Mouse (Mus musculus) mouse embryonic stem cell (cell line): ENCODE data around the gene Gm20517.

Experiments used
- in situ Hi-C, 2 experiments: fragments of 300-500 bp; cut with MboI; formaldehyde crosslinking; loops; 1 replicate in 1 of 2; 3 replicates in 1 of 2; pipeline ENCODE4 v1.14.3; 2019 to 2020; ENCODE audit warnings: low sequenced_read_pairs in 2 of 2, low pct_unique_long_range_greater_than_20kb in 1 of 2, mixed read lengths in 1 of 2; ENCODE audit not compliant: unreplicated experiment in 1 of 2

The Gm20517 gene

GRCm38 (mm10) chr17:47693671-47694441 lies 82.5 kb downstream of the Gm20517 start:
- in situ Hi-C loops = no loop called here

GRCm38 (mm10) chr17:47694442-47694502 lies 82.9 kb downstream of the Gm20517 start, which contains the start of gene Gm21981:
Gm21981 (minus strand) TSS chr17:47694455.
- in situ Hi-C loops = no loop called here

- in situ Hi-C loops = no loop called here
Observed at GRCm38 (mm10) chr17:47694503-47695336, 83.3 kb downstream of the Gm20517 start, which contains the start of gene Prickle4. Prickle4 (minus strand) TSS chr17:47694736.

- in situ Hi-C loops = no loop called here
Observed at GRCm38 (mm10) chr17:47695337-47695710, 83.9 kb downstream of the Gm20517 start.

DNA sequence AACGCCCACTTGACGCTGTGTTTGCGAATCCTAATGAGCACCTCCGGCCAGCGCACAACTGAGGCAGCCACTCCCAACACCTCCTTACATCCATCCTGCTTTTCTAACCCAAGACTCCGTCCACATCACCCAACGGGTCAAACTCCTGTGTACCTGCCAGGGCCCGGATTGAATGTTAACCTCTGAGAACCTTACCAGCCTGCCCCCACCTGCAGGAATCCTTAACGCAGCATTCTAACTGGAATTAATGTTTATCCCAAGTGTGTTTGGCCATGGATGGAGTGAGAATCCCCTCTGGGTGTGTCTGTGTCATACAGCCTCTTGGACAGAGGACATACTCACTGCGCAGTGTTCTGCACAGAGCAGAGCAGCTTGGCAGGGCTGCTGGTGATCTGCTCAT lies 86.8 kb downstream of the Gm20517 start:
- in situ Hi-C loops = no loop called here

DNA sequence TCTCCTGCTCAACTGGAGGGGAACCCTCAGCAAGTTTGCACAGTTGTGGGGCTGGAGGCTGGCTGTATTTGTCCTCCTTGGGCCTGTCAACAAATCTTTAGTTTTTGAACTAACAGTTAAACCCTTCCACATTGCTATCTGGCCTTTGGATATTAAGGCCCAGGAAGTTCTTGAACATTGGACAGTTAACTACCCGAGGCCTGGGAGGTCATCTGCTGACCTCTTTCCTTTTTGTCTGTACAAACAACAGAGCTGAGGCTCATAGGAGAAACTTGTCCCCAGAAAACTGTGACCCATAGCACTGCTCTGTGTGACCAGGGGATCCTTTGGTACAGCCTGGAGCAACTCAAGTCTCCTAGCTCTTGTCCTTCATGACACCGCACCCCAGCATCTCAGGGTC lies 87.7 kb downstream of the Gm20517 start:
- in situ Hi-C loops = no loop called here

GRCm38 (mm10) chr17:47701793-47702192 lies 90.4 kb downstream of the Gm20517 start:
- in situ Hi-C loops = no loop called here

DNA sequence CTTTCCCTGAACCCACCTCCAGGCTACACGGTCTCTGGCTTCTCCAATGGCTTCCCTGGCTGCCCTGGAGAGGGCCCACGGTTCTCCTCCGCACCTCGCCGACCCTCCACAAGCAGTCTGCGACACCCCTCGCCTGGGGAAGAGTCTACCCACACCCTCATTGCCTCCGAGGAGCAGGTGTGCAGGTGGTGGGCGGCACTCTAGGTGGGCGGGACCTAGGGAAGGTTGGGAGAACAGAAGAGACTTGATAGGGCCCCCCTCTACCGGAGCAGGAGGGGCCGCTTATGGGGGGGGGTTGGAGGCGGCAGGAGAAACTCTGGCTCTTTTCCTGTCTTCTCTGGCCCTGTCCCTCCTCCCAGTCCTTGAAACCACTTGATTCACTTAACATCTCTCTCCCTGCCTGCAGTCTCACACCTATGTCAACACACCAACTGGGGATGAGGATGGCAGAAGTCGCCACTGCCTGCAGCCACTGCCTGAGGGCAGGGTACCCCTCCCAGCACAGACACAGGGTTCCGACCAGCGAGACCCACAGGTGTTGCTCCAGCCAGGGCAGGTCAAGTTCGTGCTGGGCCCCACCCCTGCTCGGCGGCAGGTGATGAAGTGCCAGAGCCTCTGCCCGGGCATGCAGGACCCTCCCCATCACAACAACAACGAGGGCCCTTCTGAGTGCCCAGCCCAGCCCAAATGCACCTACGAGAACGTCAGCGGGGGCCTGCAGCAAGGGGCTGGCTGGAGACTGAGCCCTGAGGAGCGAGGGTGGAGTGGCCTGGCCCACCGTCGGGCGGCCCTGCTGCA lies 91.4 kb downstream of the Gm20517 start:
- in situ Hi-C loops = no loop called here

DNA sequence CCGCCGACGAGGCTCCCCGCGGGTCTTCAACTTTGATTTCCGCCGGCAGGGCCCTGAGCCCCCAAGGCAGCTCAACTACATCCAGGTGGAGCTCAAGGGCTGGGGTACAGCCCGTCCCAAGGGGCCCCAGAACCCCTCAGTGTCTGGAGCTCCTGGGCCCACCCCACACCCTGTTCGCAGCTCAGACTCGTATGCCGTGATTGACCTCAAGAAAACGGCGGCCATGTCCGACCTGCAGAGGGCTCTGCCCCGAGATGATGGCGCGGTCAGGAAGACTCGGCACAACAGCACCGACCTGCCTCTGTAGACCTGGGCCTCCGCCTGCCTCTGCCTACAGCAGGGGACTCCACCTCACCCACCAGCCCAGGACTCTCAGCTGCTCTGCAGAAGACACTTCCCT lies 92.2 kb downstream of the Gm20517 start:
- in situ Hi-C loops = no loop called here

DNA sequence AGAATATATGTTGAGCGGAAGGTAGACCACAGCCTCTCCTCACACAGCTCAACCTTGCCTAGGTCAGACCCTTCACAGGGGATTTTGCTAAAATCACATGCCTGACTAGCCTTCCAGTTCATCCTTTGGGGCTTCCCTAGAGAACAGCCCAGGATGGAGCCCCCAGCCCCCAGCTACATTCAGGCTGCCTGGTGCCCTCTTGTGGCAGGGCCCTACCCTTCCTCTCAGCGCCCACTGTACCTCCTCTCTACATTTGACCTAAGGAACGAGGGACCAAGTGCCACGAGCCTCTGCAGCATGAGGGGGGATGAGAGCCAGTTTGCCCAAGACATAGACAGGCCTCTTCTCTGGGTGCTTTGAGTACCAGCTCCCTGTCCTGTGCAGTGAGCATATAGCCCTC lies 93.3 kb downstream of the Gm20517 start:
- in situ Hi-C loops = no loop called here

DNA sequence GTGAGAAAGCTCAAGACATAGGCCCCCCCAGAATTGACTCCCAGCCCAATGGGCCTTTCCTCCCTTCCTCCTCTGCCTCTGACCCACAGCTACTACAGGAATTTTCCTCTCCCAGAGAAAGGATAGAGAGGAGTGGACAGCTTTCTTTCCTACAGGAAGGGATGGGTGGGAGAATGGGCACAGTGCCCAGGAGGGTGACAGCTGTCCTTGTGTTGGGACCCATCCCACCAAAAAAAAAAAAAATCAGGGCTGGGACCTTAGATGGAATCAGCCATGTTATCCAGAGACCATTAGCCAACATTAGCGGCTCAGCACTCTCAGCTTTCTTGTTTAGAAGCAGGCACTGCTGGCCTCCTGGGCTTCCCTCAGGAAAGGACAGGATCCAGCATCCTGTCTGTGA lies 94.8 kb downstream of the Gm20517 start:
- in situ Hi-C loops = no loop called here

DNA sequence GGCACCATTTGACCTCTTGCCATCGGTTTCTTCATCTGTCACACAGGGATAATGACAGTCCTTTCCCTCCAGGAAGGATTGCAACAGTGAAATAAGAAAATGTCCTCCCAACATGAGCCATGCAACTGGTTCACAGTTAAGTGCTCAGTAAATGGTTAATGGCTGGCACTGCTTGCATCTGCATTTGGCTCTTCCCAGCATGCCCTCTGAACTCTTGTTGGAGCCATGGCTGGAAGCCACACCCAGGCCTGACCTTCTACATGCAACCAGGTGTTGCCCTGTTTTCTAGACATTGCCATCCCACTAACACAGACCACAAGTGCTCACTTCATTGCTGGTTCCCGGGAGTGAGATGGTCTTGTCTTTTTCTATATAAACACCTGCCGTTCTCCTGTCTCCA lies 96.6 kb downstream of the Gm20517 start:
- in situ Hi-C loops = no loop called here

DNA sequence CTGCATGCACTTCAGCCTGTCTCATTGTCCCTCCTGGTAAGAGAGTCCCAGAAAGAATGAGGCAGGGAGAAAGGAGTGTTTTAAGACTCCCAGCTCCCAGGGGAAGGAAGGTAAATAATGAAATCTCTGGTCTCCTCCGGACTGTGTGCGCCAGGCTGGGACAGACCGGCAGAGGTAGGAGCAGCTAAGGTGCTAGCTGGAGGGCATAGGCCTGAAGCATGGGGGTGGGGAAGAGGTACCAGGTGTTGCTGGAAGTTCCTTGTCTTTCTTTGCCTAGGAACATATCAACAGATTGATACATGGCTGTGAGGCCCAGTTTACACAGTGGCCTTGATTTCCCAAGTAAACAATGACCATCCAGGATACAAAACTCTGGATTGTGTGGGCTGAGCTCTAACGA lies 97.6 kb downstream of the Gm20517 start:
- in situ Hi-C loops = no loop called here

DNA sequence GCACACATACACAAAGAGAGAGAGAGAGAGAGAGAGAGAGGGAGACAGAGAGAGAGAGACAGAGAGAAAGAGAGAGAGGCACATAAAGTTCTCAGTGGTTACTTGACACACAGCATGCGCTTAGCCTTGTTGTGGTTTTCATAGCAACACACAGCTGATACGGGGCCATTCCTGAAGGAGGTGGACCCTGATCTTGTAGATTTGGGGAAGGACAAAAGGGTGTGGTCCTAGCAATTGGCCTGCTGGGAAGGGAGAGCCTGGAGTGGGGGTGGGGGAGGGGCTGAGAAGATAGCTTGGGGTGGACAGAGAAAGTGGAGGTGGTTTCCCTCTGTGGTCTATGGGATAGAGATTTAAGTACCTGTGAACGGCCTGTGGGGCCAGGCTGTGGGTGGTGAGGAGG lies 98.6 kb downstream of the Gm20517 start:
- in situ Hi-C loops = no loop called here

GRCm38 (mm10) chr17:47711883-47712282 lies 100.5 kb downstream of the Gm20517 start:
- in situ Hi-C loops = no loop called here

DNA sequence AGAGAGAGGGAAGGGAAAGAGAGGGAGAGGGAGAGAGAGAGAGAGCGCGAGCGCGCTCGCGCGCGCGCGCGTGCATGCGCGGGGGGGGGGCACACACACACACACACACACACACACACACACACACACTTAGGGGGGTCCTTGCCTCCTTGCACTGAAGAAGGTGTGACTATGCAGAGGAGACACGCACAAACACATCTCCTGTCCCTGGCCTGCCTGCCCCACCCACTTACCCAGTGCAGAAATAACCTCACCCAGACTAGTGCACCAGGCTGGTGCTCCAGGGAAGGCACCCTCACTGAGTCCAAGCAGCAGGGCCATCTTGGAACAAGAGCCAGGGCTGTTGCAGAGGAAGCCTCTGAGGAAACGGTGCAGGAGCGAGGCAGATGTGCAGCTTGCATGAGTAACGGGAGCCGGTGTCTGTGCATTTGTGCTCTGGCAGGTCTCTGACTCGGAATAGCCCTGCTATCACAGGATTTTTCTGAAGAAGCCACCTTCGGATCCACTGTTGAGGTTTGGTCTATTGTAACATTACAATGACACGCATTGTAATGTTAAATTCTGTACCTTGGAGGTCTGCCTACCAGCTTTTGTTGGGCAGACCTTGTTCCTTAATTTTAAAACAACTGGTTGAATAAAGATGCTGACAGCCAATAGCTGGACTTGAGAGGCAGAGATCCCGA lies 101.6 kb downstream of the Gm20517 start:
- in situ Hi-C loops = no loop called here

DNA sequence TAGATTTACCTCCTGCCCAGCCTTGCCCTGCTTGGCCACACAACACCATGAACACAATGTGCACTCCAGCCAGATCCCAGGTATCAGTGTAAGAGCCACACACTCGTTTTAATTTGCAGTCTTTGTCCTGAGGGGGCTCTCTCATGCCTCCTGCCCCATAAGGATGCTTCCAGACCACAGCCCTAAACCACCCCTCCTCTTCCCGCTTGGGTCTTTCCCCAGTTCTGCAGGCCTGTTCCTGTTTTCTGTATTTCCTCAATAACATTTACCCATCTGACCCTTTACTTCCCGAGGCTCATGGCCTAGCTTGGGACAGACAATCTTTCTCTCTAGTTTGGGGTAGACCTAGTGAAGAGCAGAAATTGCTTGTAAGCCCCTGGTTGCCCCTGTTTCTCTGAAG lies 103.6 kb downstream of the Gm20517 start:
- in situ Hi-C loops = no loop called here

DNA sequence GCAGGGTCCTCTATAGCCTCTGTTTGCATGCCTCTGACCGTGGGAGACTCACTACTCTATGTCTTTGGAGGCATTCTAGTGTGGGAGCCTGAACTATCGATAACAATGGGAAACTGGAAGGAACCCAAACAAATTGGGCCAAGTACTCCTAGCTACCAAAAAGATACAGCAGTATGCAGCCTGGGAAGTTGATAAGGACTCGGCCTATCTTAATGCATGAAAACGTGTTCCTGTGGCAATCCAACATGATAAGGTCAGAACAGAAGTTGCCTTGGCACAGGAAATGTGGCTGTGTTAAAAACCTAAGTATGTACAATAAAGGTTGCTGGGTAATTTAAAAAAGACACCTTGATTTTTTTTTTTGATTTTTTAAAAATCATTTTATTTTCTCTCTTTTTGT lies 109.8 kb downstream of the Gm20517 start:
- in situ Hi-C loops = no loop called here

GRCm38 (mm10) chr17:47726566-47726965 lies 115.2 kb downstream of the Gm20517 start, which contains the start of gene Pgc:
Pgc (plus strand) TSS chr17:47726842.
- in situ Hi-C loops = no loop called here
